Mouse (Mus musculus): ENCODE data around the gene Stard3. TPM values are rescaled to one million over a fixed set of nuclear protein-coding genes. Genes with fewer than 3 reads are reported as not detected.

The Stard3 gene
- total and polyA plus RNA-seq, 3 experiments, result 31.7 to 39.6 (median 33.9) TPM

DNA sequence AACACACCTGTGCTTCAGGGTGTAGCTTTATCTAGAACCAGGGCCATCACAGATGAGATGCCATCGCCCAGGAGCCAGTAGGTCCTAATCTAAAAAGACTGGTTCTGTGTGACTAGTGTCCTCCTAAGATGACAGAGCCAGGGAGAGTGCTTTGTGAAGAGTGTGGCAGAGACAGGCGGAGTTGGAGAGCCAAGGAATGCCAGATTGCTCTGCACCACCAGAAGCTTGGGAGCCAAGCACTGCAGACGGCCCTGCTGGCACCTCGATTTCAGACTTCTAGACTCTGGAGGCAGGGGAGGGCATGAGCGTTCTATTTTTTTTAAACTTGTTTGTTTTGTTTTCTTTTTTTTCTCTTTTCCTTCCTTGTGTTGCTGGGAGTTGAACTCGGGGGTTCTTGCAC lies 11.2 kb downstream of the Stard3 start:
- DNase-seq (ENCODE audit: extremely low read depth), result no peak
- H3K9ac ChIP-seq (ENCODE audit: insufficient read depth, low read depth), result no peak overlapping the region
- no peak overlapping the region for H3K4me3 ChIP-seq (replicated peaks in 1 of 3; ENCODE audit: low read depth in 2 of 3, low read length in 2 of 3, poor library complexity in 1 of 3)
- H3K9me3 ChIP-seq (replicated peaks; ENCODE audit: low read length), result no peaks in the 10 kb centered on the region
- H3K4me2 ChIP-seq (ENCODE audit: insufficient read depth, low read depth, poor library complexity, severe bottlenecking), result no peak overlapping the region
- H3K36me3 ChIP-seq (replicated peaks in 1 of 2; ENCODE audit: control insufficient read depth in 1 of 2, insufficient read depth in 1 of 2, low read length in 1 of 2), result peaks cover 7 to 57% of the 10 kb centered on the region in 2 experiments
- peaks cover 0 to 7% of the 10 kb centered on the region in 2 experiments; a peak in 2 of 4 replicates for H3K4me1 ChIP-seq (ENCODE audit: control insufficient read depth in 1 of 2, insufficient read depth in 2 of 2)
- dilution Hi-C loops (cut with MboI; ENCODE audit: extremely low pct_ligation_motif_present, extremely low pct_unique_long_range_greater_than_20kb, low sequenced_read_pairs), result no loop called here
- TF ChIP-seq E2F4 (IDR thresholded peaks at IDR 0.05; ENCODE audit: insufficient replicate concordance, low read depth, low read length) (no peak), ETS1 (conservative IDR thresholded peaks at IDR 0.05; ENCODE audit: low read depth, low read length) (no peak), HCFC1 (IDR thresholded peaks at IDR 0.05; ENCODE audit: low read depth, low read length) (no peak), CTCF (conservative IDR thresholded peaks at IDR 0.05 in 1 of 2, IDR thresholded peaks at IDR 0.05 in 1 of 2; ENCODE audit: low read depth in 2 of 2, low read length in 2 of 2) (no peak), SIN3A (IDR thresholded peaks at IDR 0.05; ENCODE audit: low read length) (no peak), GABPA (IDR thresholded peaks at IDR 0.05; ENCODE audit: insufficient replicate concordance, low read depth, low read length) (no peak), MAZ (IDR thresholded peaks at IDR 0.05; ENCODE audit: low read depth, low read length) (no peak), ZMIZ1 (IDR thresholded peaks at IDR 0.05; ENCODE audit: low read depth, low read length) (no peak), USF1 (IDR thresholded peaks at IDR 0.05; ENCODE audit: low read depth, low read length) (no peak), ZNF384 (IDR thresholded peaks at IDR 0.05; ENCODE audit: low read depth, low read length) (no peak), JUN (IDR thresholded peaks at IDR 0.05; ENCODE audit: insufficient read depth, low read depth, low read length) (no peak)
- no peaks in the 10 kb centered on the region; the same call in 1 of the 2 replicates for H3K79me2 ChIP-seq (replicated peaks; ENCODE audit: control insufficient read depth, extremely low read depth, insufficient read depth, poor library complexity, severe bottlenecking)
- no peak overlapping the region for H3K27ac ChIP-seq (ENCODE audit: insufficient read depth, low read depth)
- in situ Hi-C loops (cut with MboI; ENCODE audit: low pct_ligation_motif_present, low pct_unique_long_range_greater_than_20kb, low sequenced_read_pairs), result no loop called here
- H3K27me3 ChIP-seq (replicated peaks), result no peaks in the 10 kb centered on the region

DNA sequence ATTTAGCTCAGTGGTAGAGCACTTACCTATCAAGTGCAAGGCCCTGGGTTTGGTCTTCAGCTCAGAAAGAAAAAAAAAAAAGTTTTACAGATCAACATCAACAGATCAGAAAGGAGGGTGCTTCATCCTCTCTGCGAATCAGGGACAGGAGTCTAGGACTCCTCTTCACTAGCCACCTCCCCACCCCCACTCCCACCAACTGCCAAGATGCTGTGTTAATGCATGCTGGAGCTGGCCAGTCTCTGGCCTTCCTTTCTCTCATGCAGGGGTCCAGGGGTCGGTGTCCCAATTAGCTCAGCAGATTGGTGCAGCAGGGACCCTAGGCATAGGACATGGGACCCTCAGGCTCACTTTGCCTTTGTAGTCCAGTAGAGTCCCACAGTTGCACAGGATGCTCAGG lies 12.4 kb downstream of the Stard3 start:
- Histone ChIP-seq H3K9ac (ENCODE audit: insufficient read depth, low read depth) (no peak overlapping the region), H3K9me3 (replicated peaks; ENCODE audit: low read length) (no peaks in the 10 kb centered on the region), H3K4me2 (ENCODE audit: insufficient read depth, low read depth, poor library complexity, severe bottlenecking) (no peak overlapping the region), H3K4me3 (replicated peaks in 1 of 3; ENCODE audit: low read depth in 2 of 3, low read length in 2 of 3, poor library complexity in 1 of 3) (no peak overlapping the region), H3K79me2 (replicated peaks; ENCODE audit: control insufficient read depth, extremely low read depth, insufficient read depth, poor library complexity, severe bottlenecking) (no peaks in the 10 kb centered on the region; the same call in 1 of the 2 replicates), H3K4me1 (ENCODE audit: control insufficient read depth in 1 of 2, insufficient read depth in 2 of 2) (peaks cover 0 to 7% of the 10 kb centered on the region in 2 experiments; a peak in 2 of 4 replicates), H3K27me3 (replicated peaks) (no peaks in the 10 kb centered on the region), H3K27ac (ENCODE audit: insufficient read depth, low read depth) (no peak overlapping the region), H3K36me3 (replicated peaks in 1 of 2; ENCODE audit: control insufficient read depth in 1 of 2, insufficient read depth in 1 of 2, low read length in 1 of 2) (peaks cover 15 to 68% of the 10 kb centered on the region in 2 experiments)
- TF ChIP-seq ZC3H11A (IDR thresholded peaks at IDR 0.05; ENCODE audit: low read depth, low read length) (no peak), PAX5 (IDR thresholded peaks at IDR 0.05; ENCODE audit: low read length) (no peak)
- in situ Hi-C loops (cut with MboI; ENCODE audit: low pct_ligation_motif_present, low pct_unique_long_range_greater_than_20kb, low sequenced_read_pairs), result no loop called here
- dilution Hi-C loops (cut with MboI; ENCODE audit: extremely low pct_ligation_motif_present, extremely low pct_unique_long_range_greater_than_20kb, low sequenced_read_pairs), result no loop called here
- no peak for DNase-seq (ENCODE audit: extremely low read depth)

All from CH12.LX (cell line).